Mouse (Mus musculus): ENCODE data around the gene Kcnd1. TPM values are rescaled to one million over a fixed set of nuclear protein-coding genes. Genes with fewer than 3 reads are reported as not detected.

Kcnd1 gene
- polyA plus RNA-seq (2014; fragmentation: Nextera tagmentation; extraction: Ambion mirVana) = 5.8 and 7.7 TPM in 2 replicates

DNA sequence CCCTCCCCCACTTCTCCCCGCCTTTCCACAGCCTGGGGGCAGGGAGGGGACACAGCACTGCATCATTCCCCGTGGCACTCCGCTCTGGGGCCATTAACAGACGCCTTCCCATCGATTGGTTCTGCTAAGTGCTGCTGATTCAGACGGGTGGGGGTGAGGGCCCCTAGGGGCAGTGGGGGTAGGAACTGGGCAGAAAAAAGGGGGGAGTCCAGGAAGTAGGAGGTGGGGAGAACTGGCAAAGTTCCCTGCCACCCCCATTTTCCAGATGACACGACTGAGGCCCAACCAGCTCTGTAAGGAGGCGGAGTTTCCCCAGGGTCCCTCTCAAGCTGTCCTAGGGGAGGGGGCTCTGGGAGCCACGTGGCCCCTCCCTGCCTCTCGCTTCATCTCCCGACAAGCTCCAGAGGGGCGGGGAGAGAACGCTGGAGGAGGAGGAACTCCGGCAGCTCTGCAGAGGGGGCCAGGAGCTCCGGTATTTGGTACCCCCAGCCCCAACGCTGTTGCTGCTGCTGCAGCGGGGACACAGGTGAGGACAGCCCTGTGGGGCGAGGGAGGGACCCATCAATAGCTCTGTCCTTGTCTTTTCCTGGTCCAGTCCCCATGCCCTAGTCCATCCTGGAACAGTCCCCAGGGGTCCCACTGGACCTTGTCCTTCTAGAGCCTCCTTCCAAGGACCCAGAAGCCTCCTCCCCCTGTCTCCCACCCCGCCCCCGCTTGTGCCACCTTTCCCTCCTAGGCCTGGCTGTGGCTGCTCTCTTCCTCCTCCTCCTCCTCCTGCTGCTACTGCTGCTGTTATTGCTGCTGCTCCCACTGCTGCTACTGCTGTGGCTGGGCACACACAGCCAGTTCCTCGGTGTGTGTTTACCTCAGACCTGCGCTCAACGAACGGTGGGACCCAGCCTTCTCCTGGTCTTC, at the start of gene Kcnd1:
Gene Kcnd1, plus strand, starts transcription at position 425 of the 915 bp plus-strand sequence.
- WGBS = 19% methylated on average over 20 of the region's 24 CpGs
- Histone ChIP-seq H3K36me3 (ENCODE audit: control insufficient read depth, insufficient read depth, low read length) (no peaks in the 10 kb centered on the region), H3K27ac (ENCODE audit: low read depth, low read length) (no peak within 1 kb of the TSS), H3K4me3 (ENCODE audit: low read depth, low read length) (peak within 1 kb of the TSS; percentile 31), H3K27me3 (ENCODE audit: control insufficient read depth, insufficient read depth, low read length) (no peaks in the 10 kb centered on the region), H3K9ac (replicated peaks; ENCODE audit: low read depth, low read length) (peak within 1 kb of the TSS; percentile 32), H3K4me1 (ENCODE audit: control insufficient read depth, insufficient read depth, low read length) (no peaks in the 10 kb centered on the region), H3K4me2 (ENCODE audit: low read depth, low read length) (peak within 1 kb of the TSS; percentile 48), H3K9me3 (ENCODE audit: control insufficient read depth, low read length) (no peaks in the 10 kb centered on the region)
- peak; percentile 65 for ATAC-seq (ENCODE audit: low read depth)

DNA sequence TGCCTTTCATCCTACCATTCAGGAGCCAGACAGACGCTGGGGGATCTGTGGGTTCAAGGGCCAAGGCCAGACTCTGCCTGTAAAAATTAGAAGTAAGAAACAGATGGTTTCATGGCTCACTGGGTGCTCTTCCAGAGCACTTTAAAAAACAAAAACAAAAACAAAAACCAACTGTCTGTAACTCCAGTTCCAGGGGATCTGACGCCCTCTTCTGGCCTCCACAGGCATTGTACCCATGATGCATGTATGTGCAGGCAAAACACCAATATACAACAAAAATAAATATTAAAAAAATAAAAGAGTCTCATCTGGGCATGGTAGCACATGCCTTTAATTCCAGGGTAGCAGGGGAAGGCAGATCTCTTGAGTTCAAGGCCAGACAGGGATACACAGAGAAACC, 49.3 kb upstream of the Kcnd1 start:
- Histone ChIP-seq H3K36me3 (ENCODE audit: control insufficient read depth, insufficient read depth, low read length) (peaks cover 3% of the 10 kb centered on the region), H3K4me3 (ENCODE audit: low read depth, low read length) (no peak overlapping the region), H3K4me1 (ENCODE audit: control insufficient read depth, insufficient read depth, low read length) (no peaks in the 10 kb centered on the region), H3K4me2 (ENCODE audit: low read depth, low read length) (no peak overlapping the region), H3K9ac (replicated peaks; ENCODE audit: low read depth, low read length) (no peak overlapping the region), H3K27me3 (ENCODE audit: control insufficient read depth, insufficient read depth, low read length) (no peaks in the 10 kb centered on the region), H3K9me3 (ENCODE audit: control insufficient read depth, low read length) (no peaks in the 10 kb centered on the region), H3K27ac (ENCODE audit: low read depth, low read length) (no peak overlapping the region)
- WGBS = 65% methylated on average over 2 of the region's 2 CpGs
- no peak for ATAC-seq (ENCODE audit: low read depth)

DNA sequence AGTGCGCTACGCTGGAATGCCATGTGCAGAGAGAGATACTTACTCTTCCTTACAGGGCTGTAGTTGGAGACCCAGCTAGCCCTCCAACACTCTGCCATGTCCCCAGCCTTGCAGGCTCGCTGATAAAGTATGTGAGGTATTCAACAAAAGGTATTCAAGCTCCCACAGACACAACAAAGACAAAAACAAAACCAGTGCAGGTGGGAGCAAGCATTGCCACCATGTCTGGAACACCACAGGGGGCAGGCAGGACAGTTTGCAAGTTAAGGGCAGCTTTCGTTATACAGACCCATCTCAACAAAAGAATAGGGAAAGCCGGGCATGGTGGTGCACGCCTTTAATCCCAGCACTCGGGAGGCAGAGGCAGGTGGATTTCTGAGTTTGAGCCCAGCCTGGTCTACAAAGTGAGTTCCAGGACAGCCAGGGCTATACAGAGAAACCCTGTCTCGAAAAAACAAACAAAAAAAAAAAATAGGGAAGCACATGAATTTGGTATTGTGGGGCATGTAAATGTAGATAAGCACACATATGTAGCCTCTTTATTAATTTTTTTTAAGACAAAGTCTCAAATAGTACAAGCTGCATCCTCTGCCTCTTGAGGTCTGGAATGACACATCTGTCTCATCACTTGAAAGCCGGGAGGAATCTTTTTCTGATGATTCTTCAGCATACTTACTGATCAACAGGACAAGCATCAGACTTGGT, 46.4 kb upstream of the Kcnd1 start:
- H3K4me1 ChIP-seq (ENCODE audit: control insufficient read depth, insufficient read depth, low read length) = no peaks in the 10 kb centered on the region
- WGBS = 78% methylated on average over 9 of the region's 9 CpGs
- H3K9ac ChIP-seq (replicated peaks; ENCODE audit: low read depth, low read length) = no peak overlapping the region
- H3K27ac ChIP-seq (ENCODE audit: low read depth, low read length) = no peak overlapping the region
- no peaks in the 10 kb centered on the region; the same call in 1 of the 2 replicates for H3K36me3 ChIP-seq (ENCODE audit: control insufficient read depth, insufficient read depth, low read length)
- ATAC-seq (ENCODE audit: low read depth) = no peak
- H3K27me3 ChIP-seq (ENCODE audit: control insufficient read depth, insufficient read depth, low read length) = no peaks in the 10 kb centered on the region
- no peaks in the 10 kb centered on the region for H3K9me3 ChIP-seq (ENCODE audit: control insufficient read depth, low read length)
- no peak overlapping the region for H3K4me2 ChIP-seq (ENCODE audit: low read depth, low read length)
- H3K4me3 ChIP-seq (ENCODE audit: low read depth, low read length) = no peak overlapping the region

DNA sequence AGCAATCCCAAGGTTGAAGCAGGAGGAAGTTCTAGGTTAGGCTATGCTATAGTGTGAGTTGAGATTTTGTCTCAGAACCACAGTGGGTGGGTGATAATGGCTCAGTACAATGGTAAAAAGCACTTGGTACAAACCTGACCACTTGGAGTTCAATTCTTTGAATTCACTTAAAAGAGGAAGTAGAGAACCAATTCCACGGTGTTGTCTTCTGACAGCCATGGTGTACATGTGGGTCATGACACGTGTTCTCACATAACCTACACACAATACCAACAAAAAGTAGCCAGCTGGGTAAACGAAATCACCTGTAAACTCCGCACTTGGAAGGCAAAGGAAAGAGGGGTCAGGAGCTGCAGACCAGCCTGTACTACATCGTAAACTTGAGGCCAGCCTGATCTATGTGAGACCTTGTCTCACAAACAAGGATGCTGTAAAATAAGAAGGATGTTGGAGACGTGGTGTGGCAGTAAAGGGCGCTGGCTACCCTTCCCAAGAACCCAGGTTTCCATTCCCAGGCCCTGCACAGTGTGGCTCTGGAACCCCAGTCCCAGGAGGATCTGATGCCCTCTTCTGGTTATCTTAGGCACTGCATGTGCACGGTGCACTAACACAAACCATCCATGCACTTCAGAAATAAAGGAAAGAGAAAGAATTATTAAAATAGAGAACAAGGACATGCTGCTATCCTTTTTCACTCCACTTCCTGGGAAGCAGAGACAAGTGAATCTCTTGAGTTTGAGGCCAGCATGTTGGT, 45.6 kb upstream of the Kcnd1 start:
- peak; percentile 76; the same call in 1 of the 2 replicates for ATAC-seq (ENCODE audit: low read depth)
- 48% methylated on average over 8 of the region's 8 CpGs for WGBS
- H3K4me2 ChIP-seq (ENCODE audit: low read depth, low read length) = no peak overlapping the region
- no peak overlapping the region for H3K9ac ChIP-seq (replicated peaks; ENCODE audit: low read depth, low read length)
- H3K27ac ChIP-seq (ENCODE audit: low read depth, low read length) = no peak overlapping the region
- H3K36me3 ChIP-seq (ENCODE audit: control insufficient read depth, insufficient read depth, low read length) = no peaks in the 10 kb centered on the region; the same call in 1 of the 2 replicates
- no peaks in the 10 kb centered on the region for H3K27me3 ChIP-seq (ENCODE audit: control insufficient read depth, insufficient read depth, low read length)
- no peaks in the 10 kb centered on the region for H3K9me3 ChIP-seq (ENCODE audit: control insufficient read depth, low read length)
- H3K4me1 ChIP-seq (ENCODE audit: control insufficient read depth, insufficient read depth, low read length) = no peaks in the 10 kb centered on the region
- no peak overlapping the region for H3K4me3 ChIP-seq (ENCODE audit: low read depth, low read length)

DNA sequence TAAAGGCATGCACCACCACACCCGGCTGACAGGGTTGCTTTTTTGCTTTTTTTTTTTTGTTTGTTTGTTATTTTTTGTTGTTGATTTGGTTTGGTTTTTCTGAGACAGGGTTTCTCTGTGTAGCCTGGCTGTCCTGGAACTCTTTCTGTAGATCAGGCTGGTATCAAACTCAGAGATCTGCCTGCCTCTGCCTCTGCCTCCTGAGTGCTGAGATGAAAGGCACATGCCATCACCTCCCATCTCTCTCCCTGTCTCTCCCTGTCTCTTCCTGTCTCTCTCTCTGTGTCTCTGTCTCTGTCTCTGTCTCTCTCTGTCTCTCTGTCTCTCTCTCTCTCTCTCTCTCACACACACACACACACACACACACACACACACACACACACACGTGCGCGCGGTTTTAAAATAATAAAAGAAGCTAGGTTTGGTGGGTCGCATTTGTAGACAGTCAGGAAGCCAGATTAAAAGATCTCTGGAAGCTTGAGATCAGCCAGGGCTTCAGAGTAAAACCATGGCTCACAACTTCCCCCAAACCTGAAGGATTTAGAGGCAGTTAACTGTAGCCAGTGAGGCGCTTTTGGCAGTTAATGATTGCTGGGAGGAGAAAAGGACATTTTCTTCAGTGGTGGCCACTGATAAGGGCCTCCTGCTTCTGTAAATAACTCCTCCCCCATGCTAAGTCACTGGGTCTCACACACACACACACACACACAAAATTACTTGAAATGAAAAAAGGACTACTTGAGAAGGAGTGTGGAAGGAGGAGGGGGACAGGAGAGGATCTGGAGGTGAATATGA, 43.4 kb upstream of the Kcnd1 start:
- H3K27me3 ChIP-seq (ENCODE audit: control insufficient read depth, insufficient read depth, low read length) = no peaks in the 10 kb centered on the region
- no peak overlapping the region for H3K4me2 ChIP-seq (ENCODE audit: low read depth, low read length)
- H3K9me3 ChIP-seq (ENCODE audit: control insufficient read depth, low read length) = no peaks in the 10 kb centered on the region
- 76% methylated on average over 7 of the region's 7 CpGs for WGBS
- no peaks in the 10 kb centered on the region for H3K4me1 ChIP-seq (ENCODE audit: control insufficient read depth, insufficient read depth, low read length)
- H3K36me3 ChIP-seq (ENCODE audit: control insufficient read depth, insufficient read depth, low read length) = no peaks in the 10 kb centered on the region; the same call in 1 of the 2 replicates
- ATAC-seq (ENCODE audit: low read depth) = no peak
- no peak overlapping the region for H3K4me3 ChIP-seq (ENCODE audit: low read depth, low read length)
- no peak overlapping the region for H3K27ac ChIP-seq (ENCODE audit: low read depth, low read length)
- H3K9ac ChIP-seq (replicated peaks; ENCODE audit: low read depth, low read length) = no peak overlapping the region

DNA sequence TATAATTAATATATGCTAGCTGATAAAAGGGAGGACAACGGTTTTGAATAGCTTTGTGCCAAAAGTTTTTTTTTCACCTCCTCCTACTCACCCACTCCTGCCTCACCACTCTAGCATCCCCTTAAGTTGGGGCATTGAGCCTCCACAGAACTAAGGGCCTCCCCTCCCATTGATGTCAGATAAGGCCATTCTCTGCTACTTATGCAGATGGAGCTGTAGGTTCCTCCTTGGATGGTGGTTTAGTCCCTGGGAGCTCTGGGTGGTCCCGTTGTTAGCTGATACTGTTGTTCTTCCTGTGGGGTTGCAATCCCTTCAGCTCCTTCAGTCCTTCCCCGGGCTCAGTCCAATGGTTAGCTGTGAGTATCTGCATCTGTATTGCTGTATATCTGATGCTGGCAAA, 42.8 kb upstream of the Kcnd1 start:
- H3K4me3 ChIP-seq (ENCODE audit: low read depth, low read length) = no peak overlapping the region
- H3K4me2 ChIP-seq (ENCODE audit: low read depth, low read length) = no peak overlapping the region
- no peaks in the 10 kb centered on the region for H3K9me3 ChIP-seq (ENCODE audit: control insufficient read depth, low read length)
- no peaks in the 10 kb centered on the region for H3K36me3 ChIP-seq (ENCODE audit: control insufficient read depth, insufficient read depth, low read length)
- WGBS = 22% methylated on average over 3 of the region's 3 CpGs
- no peaks in the 10 kb centered on the region for H3K4me1 ChIP-seq (ENCODE audit: control insufficient read depth, insufficient read depth, low read length)
- no peaks in the 10 kb centered on the region for H3K27me3 ChIP-seq (ENCODE audit: control insufficient read depth, insufficient read depth, low read length)
- no peak overlapping the region for H3K27ac ChIP-seq (ENCODE audit: low read depth, low read length)
- ATAC-seq (ENCODE audit: low read depth) = no peak
- H3K9ac ChIP-seq (replicated peaks; ENCODE audit: low read depth, low read length) = no peak overlapping the region

DNA sequence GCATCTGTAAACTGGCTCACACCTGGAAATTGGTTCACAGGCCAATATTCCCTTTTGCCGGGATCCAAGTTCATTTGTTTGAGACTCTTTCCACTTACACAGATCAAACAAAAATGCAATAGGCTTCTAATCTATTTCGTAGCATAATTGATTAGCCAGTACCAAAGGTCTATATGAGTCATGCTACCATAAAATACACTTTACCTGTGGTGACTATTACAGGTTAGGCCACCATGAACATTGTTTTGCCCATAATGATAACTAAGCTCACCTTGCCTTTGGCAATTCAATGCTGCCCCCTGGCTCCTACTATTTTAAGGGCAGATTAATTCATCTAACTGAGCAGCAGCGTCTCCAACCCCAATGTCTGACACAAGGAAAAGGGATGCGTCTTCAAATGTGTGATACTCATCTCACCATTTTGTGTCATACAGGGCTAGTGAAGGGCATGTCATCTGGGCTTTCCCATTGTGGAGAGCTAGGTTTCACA, 39.4 kb upstream of the Kcnd1 start:
- no peak for ATAC-seq (ENCODE audit: low read depth)
- Histone ChIP-seq H3K36me3 (ENCODE audit: control insufficient read depth, insufficient read depth, low read length) (no peaks in the 10 kb centered on the region), H3K4me2 (ENCODE audit: low read depth, low read length) (no peak overlapping the region), H3K27ac (ENCODE audit: low read depth, low read length) (no peak overlapping the region), H3K27me3 (ENCODE audit: control insufficient read depth, insufficient read depth, low read length) (no peaks in the 10 kb centered on the region), H3K9ac (replicated peaks; ENCODE audit: low read depth, low read length) (no peak overlapping the region), H3K4me1 (ENCODE audit: control insufficient read depth, insufficient read depth, low read length) (no peaks in the 10 kb centered on the region), H3K4me3 (ENCODE audit: low read depth, low read length) (no peak overlapping the region), H3K9me3 (ENCODE audit: control insufficient read depth, low read length) (no peaks in the 10 kb centered on the region)
- 78% methylated on average over 4 of the region's 4 CpGs for WGBS

DNA sequence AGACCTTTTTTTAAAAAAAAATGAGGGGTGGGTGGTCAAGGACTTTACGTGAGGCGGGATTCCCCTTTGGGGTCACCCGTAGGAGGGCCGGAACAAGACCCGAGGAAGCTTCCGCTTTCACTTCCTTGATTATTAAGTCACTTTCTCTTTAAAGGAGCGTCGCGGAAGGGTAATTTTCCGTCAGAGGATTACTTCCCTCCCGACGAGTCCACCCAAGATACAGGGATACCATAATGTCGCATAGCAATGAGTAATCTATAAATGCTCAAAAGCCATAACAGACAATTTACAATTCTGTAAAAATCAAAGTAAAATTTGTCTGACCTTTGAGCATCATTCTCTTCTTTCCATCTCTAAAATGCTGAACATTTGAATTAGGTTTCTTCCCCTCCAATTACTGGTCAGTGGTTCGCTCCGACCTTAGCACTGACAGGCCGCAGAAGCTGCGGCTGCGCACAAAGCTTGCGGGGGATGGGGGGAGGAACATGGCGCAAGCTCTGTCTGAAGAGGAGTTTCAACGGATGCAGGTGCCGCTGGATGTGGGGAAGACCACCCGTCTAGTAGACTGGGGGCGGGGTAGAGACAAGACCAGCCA, 32.5 kb upstream of the Kcnd1 start, which contains the start of gene Gripap1:
Gene Gripap1, plus strand, starts transcription at position 224 of the 595 bp plus-strand sequence.
- ATAC-seq (ENCODE audit: low read depth) = peak; percentile 94

More for the DNA sequence above, 32.5 kb upstream of the Kcnd1 start, which contains the start of gene Gripap1:
- H3K4me2 ChIP-seq (ENCODE audit: low read depth, low read length) = peak within 1 kb of the TSS; percentile 52
- H3K9me3 ChIP-seq (ENCODE audit: control insufficient read depth, low read length) = no peaks in the 10 kb centered on the region
- H3K36me3 ChIP-seq (ENCODE audit: control insufficient read depth, insufficient read depth, low read length) = no peaks in the 10 kb centered on the region
- H3K27ac ChIP-seq (ENCODE audit: low read depth, low read length) = peak within 1 kb of the TSS; percentile 16; the same call in 1 of the 2 replicates
- H3K4me1 ChIP-seq (ENCODE audit: control insufficient read depth, insufficient read depth, low read length) = no peaks in the 10 kb centered on the region
- 16% methylated on average over 24 of the region's 24 CpGs for WGBS
- no peaks in the 10 kb centered on the region for H3K27me3 ChIP-seq (ENCODE audit: control insufficient read depth, insufficient read depth, low read length)
- peak within 1 kb of the TSS; percentile 52 for H3K9ac ChIP-seq (replicated peaks; ENCODE audit: low read depth, low read length)
- H3K4me3 ChIP-seq (ENCODE audit: low read depth, low read length) = peak within 1 kb of the TSS; percentile 45

All from neural tube, embryonic 14.5 days (tissue).